Mouse (Mus musculus): ENCODE results near the gene Mlh3.

The Mlh3 gene

GRCm38 (mm10) chr12:85227876-85228599 is 42.4 kb downstream of the Mlh3 start:
- DNase-seq (ENCODE audit: low spot score in 2 of 2) = no peak

GRCm38 (mm10) chr12:85227227-85227626 is 43.2 kb downstream of the Mlh3 start:
- no peak for DNase-seq (ENCODE audit: low spot score in 2 of 2)

GRCm38 (mm10) chr12:85219905-85220290 is 50.5 kb downstream of the Mlh3 start:
- peak in 1 of 2 experiments; percentile 60 for DNase-seq (ENCODE audit: low spot score in 2 of 2)

- DNase-seq (ENCODE audit: low spot score in 2 of 2) = peak; percentile 89 to 95
Observed at GRCm38 (mm10) chr12:85219236-85219904, 51.0 kb downstream of the Mlh3 start, which contains the start of gene Eif2b2. Gene Eif2b2 (plus strand): TSS chr12:85219481.

- DNase-seq (ENCODE audit: low spot score in 2 of 2) = no peak
Observed at GRCm38 (mm10) chr12:85217733-85218310, 52.6 kb downstream of the Mlh3 start.

- no peak for DNase-seq (ENCODE audit: low spot score in 2 of 2)
Observed at GRCm38 (mm10) chr12:85215031-85215430, 55.4 kb downstream of the Mlh3 start.

- no peak for DNase-seq (ENCODE audit: low spot score in 2 of 2)
Observed at GRCm38 (mm10) chr12:85208687-85209199, 61.7 kb downstream of the Mlh3 start.

GRCm38 (mm10) chr12:85205425-85205824 is 65.0 kb downstream of the Mlh3 start:
- no peak for DNase-seq (ENCODE audit: low spot score in 2 of 2)

GRCm38 (mm10) chr12:85204105-85204504 is 66.3 kb downstream of the Mlh3 start:
- no peak for DNase-seq (ENCODE audit: low spot score in 2 of 2)

- DNase-seq (ENCODE audit: low spot score in 2 of 2) = no peak
Observed at GRCm38 (mm10) chr12:85203699-85204098, 66.7 kb downstream of the Mlh3 start.

- DNase-seq (ENCODE audit: low spot score in 2 of 2) = no peak
Observed at GRCm38 (mm10) chr12:85202191-85202590, 68.2 kb downstream of the Mlh3 start.

- DNase-seq (ENCODE audit: low spot score in 2 of 2) = no peak
Observed at GRCm38 (mm10) chr12:85201830-85202147, 68.6 kb downstream of the Mlh3 start.

GRCm38 (mm10) chr12:85200929-85201829 is 69.2 kb downstream of the Mlh3 start:
- no peak for DNase-seq (ENCODE audit: low spot score in 2 of 2)

GRCm38 (mm10) chr12:85199954-85200353 is 70.4 kb downstream of the Mlh3 start:
- DNase-seq (ENCODE audit: low spot score in 2 of 2) = no peak

- no peak for DNase-seq (ENCODE audit: low spot score in 2 of 2)
Observed at GRCm38 (mm10) chr12:85197936-85198335, 72.5 kb downstream of the Mlh3 start.

- DNase-seq (ENCODE audit: low spot score in 2 of 2) = no peak
Observed at GRCm38 (mm10) chr12:85197371-85197770, 73.0 kb downstream of the Mlh3 start.

GRCm38 (mm10) chr12:85196191-85196590 is 74.2 kb downstream of the Mlh3 start:
- DNase-seq (ENCODE audit: low spot score in 2 of 2) = no peak

GRCm38 (mm10) chr12:85195086-85195485 is 75.3 kb downstream of the Mlh3 start:
- DNase-seq (ENCODE audit: low spot score in 2 of 2) = no peak

GRCm38 (mm10) chr12:85194623-85195018 is 75.8 kb downstream of the Mlh3 start:
- no peak for DNase-seq (ENCODE audit: low spot score in 2 of 2)

GRCm38 (mm10) chr12:85193923-85194622 is 76.3 kb downstream of the Mlh3 start:
- no peak for DNase-seq (ENCODE audit: low spot score in 2 of 2)

GRCm38 (mm10) chr12:85193146-85193545 is 77.3 kb downstream of the Mlh3 start:
- DNase-seq (ENCODE audit: low spot score in 2 of 2) = no peak
